Mouse (Mus musculus) erythroblast, embryonic 14.5 days (primary cell): Measurements from ENCODE around the gene Dnah7b.
"Not testable (repeated sequence)": the region's sequence is repeated elsewhere in the genome, so short reads cannot be mapped to it uniquely, and the experiment has no call there.

Experiments
- GATA1 ChIP-seq: IDR thresholded peaks from 2 replicates; pipeline ENCODE4 v1.6.1; 2012; ENCODE audit warnings: low read length, inconsistent platforms, mixed read lengths
- TAL1 ChIP-seq: IDR thresholded peaks from 3 replicates; pipeline ENCODE4 v1.6.1; 2012; ENCODE audit warnings: low read length, inconsistent platforms, mixed read lengths

DNA sequence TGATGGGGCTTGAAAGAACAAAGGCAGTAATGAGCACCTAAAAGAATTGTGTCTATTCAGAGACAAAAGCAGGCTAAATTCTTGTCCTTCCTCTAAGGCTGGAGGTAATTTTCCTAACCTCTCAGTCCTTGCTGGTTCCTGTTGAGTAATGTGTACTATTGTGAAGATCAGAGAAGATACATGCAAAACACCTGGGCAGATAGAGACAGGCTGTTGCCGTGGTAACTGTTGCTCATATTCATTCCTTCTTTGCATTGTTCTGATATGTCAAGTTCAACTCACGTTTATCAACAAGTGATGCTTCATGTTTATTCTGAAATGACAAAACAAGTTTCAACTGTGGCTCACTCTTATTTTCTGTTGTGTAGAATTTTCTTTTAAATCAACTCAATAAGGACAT, 156.6 kb downstream of the Dnah7b start:
- not testable (repeated sequence) for TF ChIP-seq TAL1, GATA1
